Mouse (Mus musculus) brown adipose tissue, adult 24 weeks (tissue): ENCODE data around the gene Pcbp3. TPM values are rescaled to one million over a fixed set of nuclear protein-coding genes. Genes with fewer than 3 reads are reported as not detected.
A peak's percentile ranks its signal among the peaks of the same experiment; 100 is the strongest.
"Not testable (repeated sequence)": the region's sequence is repeated elsewhere in the genome, so short reads cannot be mapped to it uniquely, and the experiment has no call there.

Experiments
- H3K27ac ChIP-seq: fragments of 200-500 bp; replicated peaks from 2 replicates; pipeline ENCODE4 v1.5.1; 2012; ENCODE audit warnings: low read depth, mild to moderate bottlenecking, low read length
- H3K4me1 ChIP-seq: fragments of 200-500 bp; 2 replicates; pipeline ENCODE4 v1.6.1; 2012; ENCODE audit warnings: low read length, mixed read lengths; ENCODE audit not compliant: control insufficient read depth, insufficient read depth, insufficient read length
- H3K4me3 ChIP-seq: fragments of 200-500 bp; 2 replicates; pipeline ENCODE4 v1.5.1; 2012; ENCODE audit warnings: low read depth, mild to moderate bottlenecking, low read length, moderate library complexity; ENCODE audit not compliant: insufficient read depth
- polyA plus RNA-seq: library from polyadenylated mRNA; stranded (reverse); fragments of >200 nt; gene quantifications from 2 replicates; pipeline ENCODE4 v1.2.4, GENCODE M21; 2012; ENCODE audit not compliant: missing spikeins, insufficient read depth, insufficient read length

Pcbp3 gene
- polyA plus RNA-seq = 7.3 and 17.4 TPM in 2 replicates

DNA sequence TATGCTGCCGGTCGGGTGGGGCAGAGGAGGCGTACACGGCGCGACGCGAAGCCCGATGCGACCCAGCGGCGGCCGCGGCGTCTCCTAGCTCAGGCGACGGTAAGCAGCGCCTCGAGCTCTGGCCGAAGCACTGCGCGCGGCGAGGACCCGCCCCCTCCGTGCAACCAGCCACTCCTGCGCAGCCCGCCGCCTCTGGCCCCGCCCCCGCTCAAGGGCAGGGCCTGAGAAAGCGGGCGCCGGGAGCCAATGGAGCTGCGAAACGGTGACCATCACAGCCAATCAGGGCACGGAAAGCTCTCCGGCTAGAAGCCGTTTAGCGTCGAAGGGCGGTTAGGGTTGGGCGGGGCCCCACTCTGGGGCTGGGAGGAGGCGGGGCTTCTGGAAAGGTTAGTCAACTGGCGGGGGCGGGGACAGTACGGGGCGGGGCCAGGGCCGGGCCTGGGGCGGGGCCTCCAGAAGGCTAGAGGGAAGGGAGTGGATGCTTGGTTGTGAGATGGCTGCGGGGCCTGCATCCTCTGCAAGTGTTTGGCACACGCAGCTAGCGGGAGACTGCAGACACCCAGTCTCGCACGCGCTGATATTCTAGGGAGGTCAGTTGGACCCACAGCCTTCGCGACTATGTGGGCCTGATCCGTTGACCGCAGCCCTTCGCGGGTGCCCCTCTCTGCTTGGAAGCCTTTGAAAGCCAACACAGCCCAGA is at the start of gene Pcbp3:
TSS of gene Pcbp3 (minus strand) at position 98 of the 700 bp plus-strand sequence.
- Histone ChIP-seq H3K4me3 (peak within 1 kb of the TSS; percentile 80), H3K27ac (no peak within 1 kb of the TSS), H3K4me1 (peaks cover 3% of the 10 kb centered on the region; the same call in 1 of the 2 replicates)

GRCm38 (mm10) chr10:77008698-77009097 is 47.0 kb upstream of the Pcbp3 start:
- no peak overlapping the region for H3K4me3 ChIP-seq
- H3K4me1 ChIP-seq = peaks cover 5% of the 10 kb centered on the region; the same call in 1 of the 2 replicates
- no peak overlapping the region for H3K27ac ChIP-seq

GRCm38 (mm10) chr10:77008109-77008561 is 46.4 kb upstream of the Pcbp3 start:
- no peak overlapping the region for H3K27ac ChIP-seq
- peaks cover 5% of the 10 kb centered on the region; the same call in 1 of the 2 replicates for H3K4me1 ChIP-seq

DNA sequence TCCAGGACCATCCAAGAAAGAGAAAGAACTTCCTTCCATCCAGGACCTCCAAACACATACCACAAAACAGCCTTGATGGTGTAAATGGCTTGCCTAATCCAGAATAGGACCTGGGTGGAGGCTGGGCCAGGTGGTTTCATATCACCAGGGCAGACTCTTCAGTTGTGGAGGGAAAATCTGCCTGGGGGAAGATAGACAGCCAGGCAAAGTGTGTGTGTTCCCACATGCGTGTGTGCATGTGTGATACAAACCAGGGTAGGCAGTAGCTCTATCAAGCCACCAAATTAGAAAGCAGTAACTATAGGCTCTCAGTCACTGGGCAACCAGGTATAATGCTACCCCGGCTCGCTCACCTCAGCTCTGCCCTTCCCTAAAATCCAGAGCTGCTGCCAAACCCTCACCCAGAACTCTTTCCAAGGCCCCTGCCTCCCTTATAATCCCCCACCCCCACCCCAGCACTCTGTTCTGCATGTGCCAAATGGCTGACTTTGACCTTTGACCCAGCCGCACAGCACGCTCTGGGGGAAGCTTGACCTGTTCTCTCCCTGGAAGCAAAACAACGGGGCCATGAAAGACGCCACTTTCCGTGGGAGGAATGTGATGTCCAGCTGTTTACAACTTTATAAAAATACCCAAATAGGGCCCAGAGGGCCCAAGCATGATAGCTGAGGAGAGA is 45.9 kb upstream of the Pcbp3 start:
- Histone ChIP-seq H3K27ac (no peak overlapping the region), H3K4me1 (peaks cover 5% of the 10 kb centered on the region; the same call in 1 of the 2 replicates), H3K4me3 (no peak overlapping the region)

More at GRCm38 (mm10) chr10:77008109-77008561, 46.4 kb upstream of the Pcbp3 start:
- H3K4me3 ChIP-seq = no peak overlapping the region

DNA sequence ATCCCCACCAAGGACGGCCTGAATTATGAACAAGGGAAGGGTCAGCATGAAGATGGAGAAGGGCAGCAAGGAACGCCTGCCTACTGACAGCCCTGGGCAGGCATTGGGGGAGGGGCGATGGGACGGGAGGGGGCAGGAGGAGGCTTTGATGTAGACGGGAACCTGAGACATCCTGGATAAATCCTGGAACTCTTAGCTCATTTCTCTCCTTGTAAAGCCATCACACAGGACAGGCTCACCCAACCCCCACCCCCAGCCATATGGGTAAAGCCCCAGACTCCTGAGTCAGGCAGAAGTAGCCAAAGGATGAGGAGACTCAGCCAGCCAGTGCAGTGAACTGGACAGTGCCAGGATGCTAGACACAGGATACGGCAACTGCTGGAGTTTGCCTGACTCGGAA is 43.2 kb upstream of the Pcbp3 start:
- H3K4me1 ChIP-seq = peaks cover 5% of the 10 kb centered on the region; the same call in 1 of the 2 replicates
- no peak overlapping the region for H3K4me3 ChIP-seq
- H3K27ac ChIP-seq = no peak overlapping the region

DNA sequence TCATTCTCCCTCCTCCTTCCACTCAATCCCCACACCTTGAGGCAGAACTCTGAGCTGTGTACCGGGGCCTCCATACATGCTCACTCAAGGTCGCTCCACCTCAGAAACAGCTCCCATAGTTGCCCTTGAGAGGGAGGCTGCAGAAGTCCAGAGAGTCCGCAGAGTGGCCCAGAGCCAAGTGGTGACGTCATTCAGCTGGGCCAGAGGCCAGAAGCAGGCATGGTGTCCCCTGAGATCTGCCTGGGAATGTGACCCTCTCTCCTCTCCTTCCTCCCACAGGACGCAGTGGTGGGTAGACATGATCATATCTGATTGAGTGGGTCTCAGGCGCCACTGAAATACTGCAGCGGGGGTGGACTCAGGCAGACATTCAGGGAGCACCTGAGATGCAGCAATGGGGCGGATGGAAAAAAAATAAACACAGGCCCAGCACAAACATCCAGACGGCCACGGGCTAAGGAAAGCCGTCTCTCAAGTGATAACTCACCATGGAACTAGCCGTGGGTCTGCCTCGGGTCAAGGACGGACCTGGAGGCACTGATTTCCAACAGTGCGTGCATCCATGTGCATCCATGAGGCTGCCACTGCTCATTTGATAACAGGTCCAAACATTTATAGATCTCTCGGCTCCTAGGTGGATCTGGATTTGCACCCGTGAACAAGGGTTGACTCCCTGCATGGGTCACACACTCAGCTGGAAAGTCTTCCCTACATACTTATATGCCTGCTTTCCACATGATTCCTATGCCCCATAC is 36.2 kb upstream of the Pcbp3 start:
- Histone ChIP-seq H3K27ac (peak overlapping the region; percentile 36; the same call in 1 of the 2 replicates), H3K4me3 (no peak overlapping the region), H3K4me1 (peaks cover 4% of the 10 kb centered on the region; the same call in 1 of the 2 replicates)

GRCm38 (mm10) chr10:76992456-76992855 is 30.8 kb upstream of the Pcbp3 start:
- H3K4me3 ChIP-seq = no peak overlapping the region
- no peak overlapping the region for H3K27ac ChIP-seq
- no peaks in the 10 kb centered on the region for H3K4me1 ChIP-seq

DNA sequence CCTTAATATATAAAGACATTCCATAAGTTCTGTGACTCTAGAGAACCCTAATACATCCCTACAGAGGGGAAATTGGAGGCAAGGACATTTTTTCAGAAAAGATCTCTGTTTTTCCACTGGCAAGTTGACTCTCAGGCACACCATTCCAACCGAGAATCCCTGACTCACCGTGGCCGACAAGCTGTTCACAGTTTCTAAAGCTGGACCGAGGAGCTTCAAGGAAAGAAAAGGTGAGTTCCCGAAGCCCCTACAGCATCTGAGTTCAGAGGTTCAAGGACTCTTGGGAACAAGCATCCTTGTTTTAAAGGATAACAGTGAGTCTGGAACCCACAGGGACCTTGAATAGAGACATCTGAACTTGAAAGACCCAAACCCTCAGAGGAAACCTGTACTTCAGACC is 26.9 kb upstream of the Pcbp3 start:
- Histone ChIP-seq H3K27ac (no peak overlapping the region), H3K4me3 (no peak overlapping the region), H3K4me1 (no peaks in the 10 kb centered on the region)

GRCm38 (mm10) chr10:76978042-76978441 is 16.4 kb upstream of the Pcbp3 start:
- H3K4me1 ChIP-seq = no peaks in the 10 kb centered on the region
- H3K27ac ChIP-seq = no peak overlapping the region

DNA sequence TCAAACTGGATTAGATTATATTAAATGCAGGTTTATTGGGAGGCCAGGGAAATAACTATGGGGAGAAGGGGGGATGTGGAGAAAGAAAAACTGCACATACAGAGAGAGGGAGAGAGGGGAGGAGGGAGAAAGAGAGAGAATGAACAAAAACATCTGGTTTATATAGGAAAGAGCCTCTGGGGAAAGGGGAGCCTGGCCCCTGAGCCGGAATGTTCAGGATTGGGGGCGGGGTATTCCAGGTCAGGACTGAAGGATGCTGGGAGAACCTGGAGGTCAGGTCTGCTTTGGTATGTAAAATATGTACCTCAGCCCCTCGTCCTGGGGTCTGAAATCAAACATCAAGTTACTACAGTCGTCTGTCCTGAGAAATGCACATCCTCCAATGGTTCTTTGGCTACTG is 15.0 kb upstream of the Pcbp3 start:
- no peaks in the 10 kb centered on the region for H3K4me1 ChIP-seq
- no peak overlapping the region for H3K4me3 ChIP-seq
- no peak overlapping the region for H3K27ac ChIP-seq

More at GRCm38 (mm10) chr10:76978042-76978441, 16.4 kb upstream of the Pcbp3 start:
- H3K4me3 ChIP-seq = no peak overlapping the region

DNA sequence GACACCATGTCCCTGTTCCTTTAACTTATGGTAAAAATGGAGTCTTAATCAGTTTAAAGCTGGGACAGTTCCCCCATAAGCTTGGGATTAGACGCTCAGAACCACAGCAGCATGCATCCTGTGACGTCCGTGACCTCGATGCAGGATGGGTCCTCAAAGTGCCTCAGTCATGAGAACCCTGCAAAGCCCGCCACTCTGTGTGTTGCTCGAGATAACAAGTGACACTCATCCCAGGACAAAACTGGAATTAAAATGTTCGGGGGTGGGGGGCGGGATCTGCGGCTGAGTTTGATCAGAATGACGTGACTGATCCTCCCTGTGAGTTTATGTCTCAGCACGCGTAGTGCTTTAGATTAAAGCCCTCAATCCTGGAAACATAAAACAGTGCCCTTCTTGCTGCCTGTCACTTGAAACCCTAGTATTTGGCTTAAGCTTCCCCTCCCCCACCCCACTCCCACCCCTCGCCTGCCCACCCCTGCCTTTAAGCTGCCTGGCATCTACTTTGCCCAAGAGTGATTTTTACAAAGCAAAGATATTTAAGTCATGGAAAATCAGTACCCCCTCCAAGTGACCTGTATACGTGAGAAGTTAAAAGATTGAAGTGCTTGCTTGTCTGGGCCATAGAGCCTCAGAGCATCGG is 12.2 kb upstream of the Pcbp3 start:
- Histone ChIP-seq H3K4me1 (no peaks in the 10 kb centered on the region), H3K4me3 (no peak overlapping the region), H3K27ac (no peak overlapping the region)

- not testable (repeated sequence) for H3K27ac ChIP-seq, H3K4me1 ChIP-seq, H3K4me3 ChIP-seq
Observed at GRCm38 (mm10) chr10:76972318-76972717, 10.6 kb upstream of the Pcbp3 start.

DNA sequence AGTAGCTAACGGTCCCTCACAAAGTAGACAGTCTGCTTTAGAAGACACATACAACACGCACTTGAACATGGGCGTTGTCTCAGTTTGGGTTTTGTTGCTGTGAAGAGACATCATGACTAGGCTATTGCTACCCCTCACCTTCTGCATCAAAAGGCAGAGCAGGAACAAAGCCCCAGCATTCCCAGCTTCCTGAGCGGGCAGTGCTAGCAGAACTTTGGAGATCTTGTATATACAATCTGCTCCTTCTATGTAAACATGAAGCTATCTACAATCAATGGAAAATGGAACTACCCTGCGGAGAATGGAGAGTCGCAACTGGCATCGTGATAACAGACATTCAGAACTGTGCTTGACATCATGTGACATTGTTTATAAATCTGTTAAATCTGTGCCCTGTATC is 9.3 kb upstream of the Pcbp3 start:
- Histone ChIP-seq H3K4me3 (no peak overlapping the region), H3K27ac (no peak overlapping the region), H3K4me1 (no peaks in the 10 kb centered on the region)

- no peak overlapping the region for H3K4me3 ChIP-seq
- peaks cover 3% of the 10 kb centered on the region; the same call in 1 of the 2 replicates for H3K4me1 ChIP-seq
- H3K27ac ChIP-seq = no peak overlapping the region
Observed at GRCm38 (mm10) chr10:76964436-76964835, 2.7 kb upstream of the Pcbp3 start.
